Mouse (Mus musculus): ENCODE data around the gene Npas3.

DNA sequence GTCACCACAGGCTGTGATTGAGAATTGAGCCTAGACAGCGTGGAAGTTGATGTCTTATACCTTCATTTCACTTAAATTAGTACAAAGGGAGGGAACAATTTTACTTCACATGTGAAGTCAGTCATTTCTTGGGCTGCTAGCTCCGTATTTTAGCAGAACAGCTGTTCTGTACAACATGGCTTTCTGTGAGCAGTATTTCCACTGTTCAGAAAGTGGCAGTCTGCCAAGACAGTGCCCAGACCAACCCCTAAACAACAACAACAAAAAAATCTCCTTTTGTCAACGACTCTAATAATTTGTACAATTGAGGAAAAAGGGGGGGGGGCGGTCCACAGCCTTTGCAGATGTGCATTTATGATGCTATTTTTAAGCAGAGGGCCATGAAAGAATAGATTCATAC is 266.4 kb downstream of the Npas3 start:
- TF ChIP-seq CTCF (IDR thresholded peaks at IDR 0.05; ENCODE audit: low read depth) = no peak
- no peak for TF ChIP-seq EP300 (optimal IDR thresholded peaks at IDR 0.05)

Data from stomach, postnatal 0 days (tissue).